Mouse (Mus musculus): Measurements from ENCODE around the gene Atf7. TPM values are rescaled to one million over a fixed set of nuclear protein-coding genes. Genes with fewer than 3 reads are reported as not detected.
A peak's percentile ranks its signal among the peaks of the same experiment; 100 is the strongest.
"Not testable (repeated sequence)": the region's sequence is repeated elsewhere in the genome, so short reads cannot be mapped to it uniquely, and the experiment has no call there.

Gene Atf7
- total and polyA plus RNA-seq, 2 experiments from 2014 or later = 16.2 to 20.6 TPM

DNA sequence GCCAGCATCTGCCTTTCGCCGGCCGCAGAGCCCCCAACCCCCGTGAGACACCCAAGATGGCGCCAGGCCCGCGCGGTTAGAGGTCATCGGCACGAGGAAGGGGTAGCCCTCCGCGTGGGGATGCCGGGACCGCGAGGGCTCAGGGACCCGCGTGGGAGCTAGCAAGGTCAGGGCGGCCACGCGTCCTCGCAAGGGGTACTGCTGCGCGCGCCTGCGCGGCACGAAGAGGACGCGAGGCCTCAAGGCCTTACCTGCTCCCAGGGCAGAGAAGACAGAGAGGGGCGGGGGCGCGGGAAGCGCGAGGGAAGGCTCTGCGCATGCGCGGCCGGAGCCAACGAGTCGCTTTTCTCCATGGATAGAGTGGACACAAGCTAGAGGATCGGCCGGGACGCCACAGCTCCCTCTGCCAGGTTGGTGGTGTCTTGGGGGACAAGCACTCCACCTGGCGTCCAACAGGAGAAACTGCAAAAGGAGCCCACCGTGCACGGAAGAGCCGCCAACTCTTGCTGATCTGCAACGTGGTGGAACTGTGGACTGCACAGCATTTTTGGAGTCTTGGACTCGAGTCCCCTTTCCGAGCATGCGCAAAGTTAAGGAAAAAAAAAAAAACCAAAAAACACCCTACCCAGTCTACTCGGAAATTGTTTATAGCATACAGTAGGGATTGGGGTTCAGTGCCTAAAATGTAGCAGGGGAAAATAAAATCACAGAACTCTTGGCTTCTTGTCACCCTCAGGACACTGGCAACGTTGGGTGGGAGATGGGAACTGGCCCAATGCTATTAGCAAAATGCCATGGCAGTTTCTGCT lies 45.7 kb upstream of the Atf7 start:
- H3K4me1 ChIP-seq (ENCODE audit: control insufficient read depth, insufficient read depth) = peaks cover 21% of the 10 kb centered on the region
- peak overlapping the region; percentile 84 for H3K4me2 ChIP-seq (ENCODE audit: low read depth, low read length)
- peak; percentile 98 for DNase-seq (ENCODE audit: low spot score)
- peak overlapping the region; percentile 95 for H3K27ac ChIP-seq (ENCODE audit: low read depth)
- peak; percentile 85 for ATAC-seq (ENCODE audit: insufficient read depth, low read depth)
- peak; percentile 99 for TF ChIP-seq CTCF (IDR thresholded peaks at IDR 0.05; ENCODE audit: low read depth)
- TF ChIP-seq EP300 (IDR thresholded peaks at IDR 0.05; ENCODE audit: low read depth) = peak; percentile 62
- under 1% methylated on average over 42 of the region's 53 CpGs for WGBS
- no peaks in the 10 kb centered on the region for H3K9me3 ChIP-seq (replicated peaks; ENCODE audit: control insufficient read depth, low read length)
- peak overlapping the region; percentile 77 for H3K4me3 ChIP-seq (ENCODE audit: low read depth, low read length)
- peak overlapping the region; percentile 94 for H3K9ac ChIP-seq (replicated peaks; ENCODE audit: low read depth, low read length)
- peaks cover 17% of the 10 kb centered on the region for H3K36me3 ChIP-seq (replicated peaks; ENCODE audit: control insufficient read depth, insufficient read depth, low read length)
- H3K27me3 ChIP-seq (ENCODE audit: control insufficient read depth, insufficient read depth, low read length) = no peaks in the 10 kb centered on the region

DNA sequence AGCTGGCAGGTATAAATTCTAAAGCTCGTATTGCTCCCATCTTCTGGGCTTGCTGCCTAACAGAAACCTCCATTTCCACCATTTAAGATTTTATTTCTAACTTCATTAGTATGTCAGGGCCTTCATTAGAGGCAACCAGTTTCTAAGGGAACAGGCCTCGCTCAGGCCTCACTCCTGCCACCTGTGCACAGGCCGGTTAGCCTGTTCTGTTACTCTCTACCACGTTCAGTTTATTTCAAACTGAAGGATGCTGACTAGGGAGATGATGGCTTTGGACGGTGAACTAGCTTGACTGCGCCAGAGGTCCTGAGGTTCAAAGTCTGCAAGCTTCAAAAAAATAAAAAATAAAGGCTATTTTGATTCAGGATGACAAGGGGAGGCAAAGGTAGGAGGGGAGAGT lies 45.0 kb upstream of the Atf7 start:
- Histone ChIP-seq H3K4me2 (ENCODE audit: low read depth, low read length) (peak overlapping the region; percentile 84), H3K4me1 (ENCODE audit: control insufficient read depth, insufficient read depth) (peaks cover 21% of the 10 kb centered on the region), H3K4me3 (ENCODE audit: low read depth, low read length) (peak overlapping the region; percentile 77), H3K27me3 (ENCODE audit: control insufficient read depth, insufficient read depth, low read length) (no peaks in the 10 kb centered on the region), H3K36me3 (replicated peaks; ENCODE audit: control insufficient read depth, insufficient read depth, low read length) (peaks cover 24% of the 10 kb centered on the region), H3K9ac (replicated peaks; ENCODE audit: low read depth, low read length) (peak overlapping the region; percentile 94), H3K27ac (ENCODE audit: low read depth) (peak overlapping the region; percentile 95), H3K9me3 (replicated peaks; ENCODE audit: control insufficient read depth, low read length) (no peaks in the 10 kb centered on the region)
- no peak for ATAC-seq (ENCODE audit: insufficient read depth, low read depth)
- TF ChIP-seq CTCF (IDR thresholded peaks at IDR 0.05; ENCODE audit: low read depth) = no peak
- TF ChIP-seq EP300 (IDR thresholded peaks at IDR 0.05; ENCODE audit: low read depth) = no peak
- 9% methylated on average over 6 of the region's 6 CpGs for WGBS
- peak; percentile 9 for DNase-seq (ENCODE audit: low spot score)

DNA sequence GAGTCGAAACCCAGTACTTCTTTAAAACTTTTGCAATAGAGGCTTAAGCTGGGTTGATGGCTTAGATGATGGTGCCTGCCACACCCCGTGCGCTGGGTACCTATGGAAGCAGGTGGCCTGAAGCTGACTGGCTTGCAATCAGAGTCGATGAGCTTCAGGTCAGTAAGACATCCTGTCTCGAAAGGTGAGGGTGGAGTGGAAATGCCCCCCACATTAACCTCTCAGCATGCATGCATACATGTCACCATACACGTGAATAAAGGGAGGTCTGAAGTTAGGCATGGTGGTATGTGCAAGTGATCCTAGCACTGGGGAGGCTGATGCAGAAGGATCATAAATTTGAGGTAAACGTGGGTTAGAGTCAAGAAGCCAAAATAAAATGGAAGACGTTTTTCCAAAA lies 44.3 kb upstream of the Atf7 start:
- 88% methylated on average over 8 of the region's 8 CpGs for WGBS
- H3K9ac ChIP-seq (replicated peaks; ENCODE audit: low read depth, low read length) = 0 out of 2 replicates have a peak overlapping the region, but pooled peaks have one; percentile 2

DNA sequence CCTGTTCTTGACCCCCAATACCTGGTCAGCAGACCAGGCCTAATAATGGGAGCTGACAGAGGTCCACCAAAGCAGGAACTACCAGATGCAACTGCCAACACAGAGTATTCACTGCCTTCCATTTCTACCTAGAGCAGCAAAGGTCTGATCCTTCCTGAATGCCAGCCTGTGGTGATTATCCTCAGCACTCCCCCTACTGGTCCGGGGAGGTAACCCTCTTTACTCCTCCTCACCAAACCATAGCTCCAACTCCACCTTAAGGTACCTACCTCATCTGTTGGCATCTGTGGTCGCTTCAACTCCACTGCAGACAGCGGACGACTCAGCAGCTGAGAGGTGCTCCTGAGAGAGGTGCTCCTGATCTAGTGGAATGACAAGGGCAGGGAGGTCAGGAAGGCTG lies 40.2 kb upstream of the Atf7 start:
- peak; percentile 79 for TF ChIP-seq CTCF (IDR thresholded peaks at IDR 0.05; ENCODE audit: low read depth)
- no peak for TF ChIP-seq EP300 (IDR thresholded peaks at IDR 0.05; ENCODE audit: low read depth)
- ATAC-seq (ENCODE audit: insufficient read depth, low read depth) = peak; percentile 54; the same call in 1 of the 2 replicates

More for the DNA sequence above, 44.3 kb upstream of the Atf7 start:
- TF ChIP-seq EP300 (IDR thresholded peaks at IDR 0.05; ENCODE audit: low read depth) = no peak
- no peak for TF ChIP-seq CTCF (IDR thresholded peaks at IDR 0.05; ENCODE audit: low read depth)
- ATAC-seq (ENCODE audit: insufficient read depth, low read depth) = no peak
- H3K4me2 ChIP-seq (ENCODE audit: low read depth, low read length) = peak overlapping the region; percentile 84
- H3K4me3 ChIP-seq (ENCODE audit: low read depth, low read length) = no peak overlapping the region; the same call in 1 of the 2 replicates
- no peak for DNase-seq (ENCODE audit: low spot score)
- H3K27me3 ChIP-seq (ENCODE audit: control insufficient read depth, insufficient read depth, low read length) = no peaks in the 10 kb centered on the region
- H3K27ac ChIP-seq (ENCODE audit: low read depth) = 0 out of 2 replicates have a peak overlapping the region, but pooled peaks have one; percentile 95
- H3K4me1 ChIP-seq (ENCODE audit: control insufficient read depth, insufficient read depth) = peaks cover 21% of the 10 kb centered on the region
- no peaks in the 10 kb centered on the region for H3K9me3 ChIP-seq (replicated peaks; ENCODE audit: control insufficient read depth, low read length)
- H3K36me3 ChIP-seq (replicated peaks; ENCODE audit: control insufficient read depth, insufficient read depth, low read length) = peaks cover 31% of the 10 kb centered on the region

GRCm38 (mm10) chr15:102663825-102664224 lies 38.6 kb upstream of the Atf7 start:
- WGBS = 86% methylated on average over 8 of the region's 8 CpGs
- ATAC-seq (ENCODE audit: insufficient read depth, low read depth) = no peak
- no peak overlapping the region for H3K4me2 ChIP-seq (ENCODE audit: low read depth, low read length)
- no peak overlapping the region for H3K4me3 ChIP-seq (ENCODE audit: low read depth, low read length)
- H3K27me3 ChIP-seq (ENCODE audit: control insufficient read depth, insufficient read depth, low read length) = no peaks in the 10 kb centered on the region
- no peak overlapping the region for H3K27ac ChIP-seq (ENCODE audit: low read depth)
- no peaks in the 10 kb centered on the region for H3K9me3 ChIP-seq (replicated peaks; ENCODE audit: control insufficient read depth, low read length)
- TF ChIP-seq EP300 (IDR thresholded peaks at IDR 0.05; ENCODE audit: low read depth) = no peak
- TF ChIP-seq CTCF (IDR thresholded peaks at IDR 0.05; ENCODE audit: low read depth) = no peak
- no peak for DNase-seq (ENCODE audit: low spot score)
- peaks cover 3% of the 10 kb centered on the region; the same call in 1 of the 2 replicates for H3K4me1 ChIP-seq (ENCODE audit: control insufficient read depth, insufficient read depth)
- H3K36me3 ChIP-seq (replicated peaks; ENCODE audit: control insufficient read depth, insufficient read depth, low read length) = peaks cover 71% of the 10 kb centered on the region
- H3K9ac ChIP-seq (replicated peaks; ENCODE audit: low read depth, low read length) = no peak overlapping the region

More for the DNA sequence above, 40.2 kb upstream of the Atf7 start:
- Histone ChIP-seq H3K4me2 (ENCODE audit: low read depth, low read length) (no peak overlapping the region), H3K9me3 (replicated peaks; ENCODE audit: control insufficient read depth, low read length) (no peaks in the 10 kb centered on the region), H3K36me3 (replicated peaks; ENCODE audit: control insufficient read depth, insufficient read depth, low read length) (peaks cover 68% of the 10 kb centered on the region), H3K27me3 (ENCODE audit: control insufficient read depth, insufficient read depth, low read length) (no peaks in the 10 kb centered on the region), H3K9ac (replicated peaks; ENCODE audit: low read depth, low read length) (no peak overlapping the region), H3K27ac (ENCODE audit: low read depth) (0 out of 2 replicates have a peak overlapping the region, but pooled peaks have one; percentile 25), H3K4me3 (ENCODE audit: low read depth, low read length) (no peak overlapping the region), H3K4me1 (ENCODE audit: control insufficient read depth, insufficient read depth) (peaks cover 9% of the 10 kb centered on the region; the same call in 1 of the 2 replicates)
- DNase-seq (ENCODE audit: low spot score) = peak; percentile 51
- 38% methylated on average over 4 of the region's 4 CpGs for WGBS

- no CpG with 5 or more reads among the region's 2 CpGs for WGBS
- not testable (repeated sequence) for ATAC-seq (ENCODE audit: insufficient read depth, low read depth)
- peaks cover 12% of the 10 kb centered on the region for H3K4me1 ChIP-seq (ENCODE audit: control insufficient read depth, insufficient read depth)
These were observed 37.3 kb upstream of the Atf7 start for GRCm38 (mm10) chr15:102662601-102663000.

More at GRCm38 (mm10) chr15:102662601-102663000, 37.3 kb upstream of the Atf7 start:
- H3K36me3 ChIP-seq (replicated peaks; ENCODE audit: control insufficient read depth, insufficient read depth, low read length) = peaks cover 70% of the 10 kb centered on the region
- DNase-seq (ENCODE audit: low spot score); H3K9me3 ChIP-seq (replicated peaks; ENCODE audit: control insufficient read depth, low read length); H3K4me3 ChIP-seq (ENCODE audit: low read depth, low read length); H3K9ac ChIP-seq (replicated peaks; ENCODE audit: low read depth, low read length); H3K27me3 ChIP-seq (ENCODE audit: control insufficient read depth, insufficient read depth, low read length); H3K27ac ChIP-seq (ENCODE audit: low read depth); H3K4me2 ChIP-seq (ENCODE audit: low read depth, low read length): not testable (repeated sequence)

All from heart, postnatal 0 days (tissue).